Mouse (Mus musculus): ENCODE measurements around the gene Mylk2.

Mylk2 gene

GRCm38 (mm10) chr2:152911031-152911430 lies at the start of gene Mylk2:
TSS of gene Mylk2 (plus strand) at chr2:152911352.
- no peak for DNase-seq

GRCm38 (mm10) chr2:152861891-152862290 lies 49.3 kb upstream of the Mylk2 start:
- DNase-seq, result no peak

- DNase-seq, result no peak
These were observed 48.5 kb upstream of the Mylk2 start for GRCm38 (mm10) chr2:152862638-152863037.

GRCm38 (mm10) chr2:152863346-152863745 lies 47.8 kb upstream of the Mylk2 start:
- DNase-seq, result no peak

GRCm38 (mm10) chr2:152878239-152878638 lies 32.9 kb upstream of the Mylk2 start:
- no peak for DNase-seq

GRCm38 (mm10) chr2:152880898-152881297 lies 30.3 kb upstream of the Mylk2 start:
- DNase-seq, result no peak

- no peak for DNase-seq
These were observed 27.0 kb upstream of the Mylk2 start for GRCm38 (mm10) chr2:152884101-152884645.

- no peak for DNase-seq
These were observed 23.9 kb upstream of the Mylk2 start for GRCm38 (mm10) chr2:152887230-152887629.

GRCm38 (mm10) chr2:152888774-152889173 lies 22.4 kb upstream of the Mylk2 start:
- DNase-seq, result no peak

GRCm38 (mm10) chr2:152895834-152896233 lies 15.3 kb upstream of the Mylk2 start:
- DNase-seq, result no peak

GRCm38 (mm10) chr2:152896926-152897325 lies 14.2 kb upstream of the Mylk2 start:
- DNase-seq, result no peak

- no peak for DNase-seq
These were observed 12.1 kb upstream of the Mylk2 start for GRCm38 (mm10) chr2:152899011-152899410.

- DNase-seq, result no peak
These were observed 9.9 kb upstream of the Mylk2 start for GRCm38 (mm10) chr2:152901296-152901695.

- no peak for DNase-seq
These were observed 8.5 kb upstream of the Mylk2 start for GRCm38 (mm10) chr2:152902658-152903057.

GRCm38 (mm10) chr2:152903586-152903985 lies 7.6 kb upstream of the Mylk2 start:
- DNase-seq, result no peak

- DNase-seq, result peak; percentile 21
These were observed 7.0 kb upstream of the Mylk2 start for GRCm38 (mm10) chr2:152904127-152904643.

GRCm38 (mm10) chr2:152905036-152905829 lies 5.9 kb upstream of the Mylk2 start:
- no peak for DNase-seq

GRCm38 (mm10) chr2:152906274-152907037 lies 4.7 kb upstream of the Mylk2 start:
- peak; percentile 23 for DNase-seq

GRCm38 (mm10) chr2:152907114-152907943 lies 3.8 kb upstream of the Mylk2 start:
- peak; percentile 24 for DNase-seq

GRCm38 (mm10) chr2:152909848-152910247 lies 1.3 kb upstream of the Mylk2 start:
- DNase-seq, result no peak

GRCm38 (mm10) chr2:152911432-152911831 lies 280 bp downstream of the Mylk2 start:
- DNase-seq, result no peak

GRCm38 (mm10) chr2:152913471-152913870 lies 2.3 kb downstream of the Mylk2 start:
- no peak for DNase-seq

All from thymus, postnatal 14 days (tissue).